Comparison of ENCODE assay signal across 12 mouse cellular contexts in the genomic region with DNA sequence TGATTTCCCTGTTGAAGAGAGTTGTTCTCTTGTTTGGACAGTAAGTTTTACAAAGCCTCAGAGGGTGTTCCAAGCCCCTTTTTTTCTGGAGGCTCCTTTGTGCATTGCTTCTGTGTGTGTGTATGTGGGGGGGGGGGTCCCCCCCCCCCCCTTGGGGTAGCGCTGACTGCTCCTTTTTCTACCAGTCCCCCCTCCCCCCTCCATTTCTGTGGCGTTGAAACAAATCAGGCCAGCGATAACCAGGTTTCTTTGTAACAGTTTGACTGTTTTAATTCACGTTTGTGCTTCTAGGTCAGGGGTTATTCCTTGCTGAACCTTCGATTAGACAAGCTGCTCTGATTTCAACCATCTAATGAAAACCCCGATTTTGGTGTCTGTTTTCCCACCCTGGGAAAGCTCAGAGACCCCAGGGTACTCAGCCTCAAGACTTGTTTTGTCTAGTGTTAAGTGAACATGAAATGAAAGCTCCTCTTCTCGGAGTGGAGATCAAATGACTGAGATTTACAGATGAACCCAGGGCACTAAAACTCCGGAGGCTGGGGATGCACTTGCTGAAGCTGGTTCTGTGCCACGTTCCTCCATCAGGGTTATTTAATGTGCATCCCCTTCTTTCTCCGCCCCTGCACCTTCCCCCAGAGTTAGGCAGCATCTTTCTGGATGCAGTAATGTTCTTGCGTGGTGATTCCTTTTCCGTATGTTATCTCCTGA. TPM values are rescaled to one million over a fixed set of nuclear protein-coding genes. Genes with fewer than 3 reads are reported as not detected.
A peak's percentile ranks its signal among the peaks of the same experiment; 100 is the strongest.
DNase-seq lines count a peak whose midpoint lies in the region; ATAC-seq and TF ChIP-seq lines count a peak whose summit lies in the region.
"Had no signal": no experiment of that assay in that cellular context is flagged by ENCODE, and none has a peak within 500 bp of the region (broad histone marks: within the 10 kb centered on the region; RNA-seq: fewer than 3 reads in every experiment).

No protein-coding gene starts in this region.

- no peaks in the 10 kb centered on the region for H3K27me3 ChIP-seq in embryonic facial prominence, embryonic 12.5 days
- H3K27me3 ChIP-seq in hindbrain, embryonic 12.5 days, result no peaks in the 10 kb centered on the region
- no peaks in the 10 kb centered on the region for H3K27me3 ChIP-seq in midbrain, embryonic 12.5 days
- H3K27me3 ChIP-seq in thymus, adult 2 months (ENCODE audit: control insufficient read depth, insufficient read depth, low read length), result no peaks in the 10 kb centered on the region

- H3K9ac ChIP-seq in embryonic facial prominence, embryonic 12.5 days, result no peak overlapping the region
- H3K9ac ChIP-seq in hindbrain, embryonic 12.5 days, result no peak overlapping the region
- peak overlapping the region; percentile 28; the same call in 1 of the 2 replicates for H3K9ac ChIP-seq in midbrain, embryonic 12.5 days (replicated peaks)
- H3K9ac ChIP-seq: liver, embryonic 14.5 days had no signal

- no peak for TF ChIP-seq CTCF in thymus, adult 2 months (IDR thresholded peaks at IDR 0.05; ENCODE audit: borderline replicate concordance, control insufficient read depth, extremely low read depth, insufficient read depth, low read length, poor library complexity)

- peak overlapping the region; percentile 19; the same call in 1 of the 2 replicates for H3K27ac ChIP-seq in embryonic facial prominence, embryonic 12.5 days
- no peak overlapping the region for H3K27ac ChIP-seq in hindbrain, embryonic 12.5 days
- H3K27ac ChIP-seq in midbrain, embryonic 12.5 days (replicated peaks), result peak overlapping the region; percentile 75
- H3K27ac ChIP-seq in thymus, adult 2 months (ENCODE audit: control insufficient read depth, insufficient read depth, low read length), result no peak overlapping the region
- H3K27ac ChIP-seq: liver, embryonic 14.5 days; macrophage had no signal

- no peaks in the 10 kb centered on the region for H3K36me3 ChIP-seq in embryonic facial prominence, embryonic 12.5 days
- no peaks in the 10 kb centered on the region for H3K36me3 ChIP-seq in hindbrain, embryonic 12.5 days
- H3K36me3 ChIP-seq in midbrain, embryonic 12.5 days, result 0 out of 2 replicates have a peak, but pooled peaks cover 8% of the 10 kb centered on the region
- no peaks in the 10 kb centered on the region for H3K36me3 ChIP-seq in thymus, adult 2 months (ENCODE audit: control insufficient read depth, insufficient read depth, low read length)

- no peaks in the 10 kb centered on the region for H3K9me3 ChIP-seq in embryonic facial prominence, embryonic 12.5 days
- no peaks in the 10 kb centered on the region for H3K9me3 ChIP-seq in hindbrain, embryonic 12.5 days (replicated peaks)
- H3K9me3 ChIP-seq in midbrain, embryonic 12.5 days, result no peaks in the 10 kb centered on the region

- no peak for ATAC-seq in embryonic facial prominence, embryonic 12.5 days (ENCODE audit: insufficient number of reproducible peaks, insufficient read depth, low FRiP score, low TSS enrichment)
- ATAC-seq in hindbrain, embryonic 12.5 days (ENCODE audit: low FRiP score), result peak; percentile 39
- peak; percentile 17; the same call in 1 of the 2 replicates for ATAC-seq in midbrain, embryonic 12.5 days (ENCODE audit: low FRiP score, low read depth)
- no peak for ATAC-seq in erythroid progenitor cell, adult 5-6 weeks (replicated peaks; ENCODE audit: low FRiP score, poor library complexity, severe bottlenecking)

- DNase-seq in Muller cell, postnatal 12 days (ENCODE audit: inconsistent ontology term), result peak; percentile 19
- DNase-seq in urinary bladder, adult 18-20 months (ENCODE audit: low spot score in 2 of 2), result no peak
- DNase-seq in cerebellum, adult 11 months, result no peak
- no peak for DNase-seq in thymus, adult 2 months
- DNase-seq: heart, adult 11 months; heart, postnatal 36 days had no signal

- peaks cover 23% of the 10 kb centered on the region for H3K4me1 ChIP-seq in embryonic facial prominence, embryonic 12.5 days
- peaks cover 20% of the 10 kb centered on the region for H3K4me1 ChIP-seq in hindbrain, embryonic 12.5 days
- H3K4me1 ChIP-seq in midbrain, embryonic 12.5 days, result peaks cover 30% of the 10 kb centered on the region
- no peaks in the 10 kb centered on the region for H3K4me1 ChIP-seq in thymus, adult 2 months (replicated peaks; ENCODE audit: control insufficient read depth, insufficient read depth, low read length)

- WGBS in embryonic facial prominence, embryonic 12.5 days, result 16% methylated on average over 11 of the region's 12 CpGs
- 18% methylated on average over 11 of the region's 12 CpGs for WGBS in hindbrain, embryonic 12.5 days
- 18% methylated on average over 11 of the region's 12 CpGs for WGBS in midbrain, embryonic 12.5 days
- WGBS in thymus, adult 2 months, result 88% methylated on average over 12 of the region's 12 CpGs

- H3K4me2 ChIP-seq in embryonic facial prominence, embryonic 12.5 days (replicated peaks), result peak overlapping the region; percentile 16
- peak overlapping the region; percentile 24 for H3K4me2 ChIP-seq in hindbrain, embryonic 12.5 days (replicated peaks)
- peak overlapping the region; percentile 37 for H3K4me2 ChIP-seq in midbrain, embryonic 12.5 days (replicated peaks)

- no peak for TF ChIP-seq POLR2A in thymus, adult 2 months (IDR thresholded peaks at IDR 0.05; ENCODE audit: control insufficient read depth, extremely low read depth, insufficient read depth, low read length, poor library complexity)

- H3K4me3 ChIP-seq in embryonic facial prominence, embryonic 12.5 days, result no peak overlapping the region
- H3K4me3 ChIP-seq in hindbrain, embryonic 12.5 days, result no peak overlapping the region
- no peak overlapping the region for H3K4me3 ChIP-seq in midbrain, embryonic 12.5 days
- H3K4me3 ChIP-seq in thymus, adult 2 months (ENCODE audit: control insufficient read depth, insufficient read depth, low read length), result no peak overlapping the region

RNA-seq across cellular contexts. Expression of gene Syne2, which starts 56.5 kb away (rescaled TPM):
- 93.2 and 97.4 TPM in 2 replicates for polyA plus RNA-seq in embryonic facial prominence, embryonic 12.5 days (2016; fragmentation: Nextera tagmentation; extraction: Ambion mirVana)
- polyA plus RNA-seq in hindbrain, embryonic 12.5 days (2016; fragmentation: Nextera tagmentation; extraction: Ambion mirVana), result 92.8 and 97.9 TPM in 2 replicates
- polyA plus RNA-seq in midbrain, embryonic 12.5 days (2016; fragmentation: Nextera tagmentation; extraction: Ambion mirVana), result 109 and 116 TPM in 2 replicates
- total RNA-seq in erythroid progenitor cell, adult 5-6 weeks (2015; ENCODE audit: low replicate concordance), result 2.5 and 5.0 TPM in 2 replicates
- total RNA-seq in erythroid progenitor cell, adult 5-6 weeks (2017; ENCODE audit: low replicate concordance), result 3.0 and 5.5 TPM in 2 replicates
- polyA plus RNA-seq in thymus, adult 2 months (2012; rRNA removed), result 14.4 and 15.5 TPM in 2 replicates

Comparison
In these comparisons a context has a peak if more than half of its experiments do, and no peak if none do; other contexts are left out.
1. ATAC-seq: peak in hindbrain, embryonic 12.5 days (single experiment) and midbrain, embryonic 12.5 days (single experiment); none in embryonic facial prominence, embryonic 12.5 days (single experiment) and erythroid progenitor cell, adult 5-6 weeks (single experiment).
2. H3K27ac ChIP-seq: peak in embryonic facial prominence, embryonic 12.5 days (single experiment) and midbrain, embryonic 12.5 days (single experiment); none in hindbrain, embryonic 12.5 days (single experiment) and thymus, adult 2 months (single experiment).
3. Peak in every context shown above with its lines, with median percentiles within 50 percentile points of each other: H3K4me2 ChIP-seq.